Mouse (Mus musculus) retina, postnatal 7 days (tissue): ENCODE measurements around the gene Sgk1.
"Not testable (repeated sequence)": the region's sequence is repeated elsewhere in the genome, so short reads cannot be mapped to it uniquely, and the experiment has no call there.

ENCODE experiments used
- DNase-seq: peaks from one replicate; pipeline ENCODE4 v3.0.0-alpha.2; 2012; ENCODE audit warnings: low read depth, low spot score

Gene Sgk1

DNA sequence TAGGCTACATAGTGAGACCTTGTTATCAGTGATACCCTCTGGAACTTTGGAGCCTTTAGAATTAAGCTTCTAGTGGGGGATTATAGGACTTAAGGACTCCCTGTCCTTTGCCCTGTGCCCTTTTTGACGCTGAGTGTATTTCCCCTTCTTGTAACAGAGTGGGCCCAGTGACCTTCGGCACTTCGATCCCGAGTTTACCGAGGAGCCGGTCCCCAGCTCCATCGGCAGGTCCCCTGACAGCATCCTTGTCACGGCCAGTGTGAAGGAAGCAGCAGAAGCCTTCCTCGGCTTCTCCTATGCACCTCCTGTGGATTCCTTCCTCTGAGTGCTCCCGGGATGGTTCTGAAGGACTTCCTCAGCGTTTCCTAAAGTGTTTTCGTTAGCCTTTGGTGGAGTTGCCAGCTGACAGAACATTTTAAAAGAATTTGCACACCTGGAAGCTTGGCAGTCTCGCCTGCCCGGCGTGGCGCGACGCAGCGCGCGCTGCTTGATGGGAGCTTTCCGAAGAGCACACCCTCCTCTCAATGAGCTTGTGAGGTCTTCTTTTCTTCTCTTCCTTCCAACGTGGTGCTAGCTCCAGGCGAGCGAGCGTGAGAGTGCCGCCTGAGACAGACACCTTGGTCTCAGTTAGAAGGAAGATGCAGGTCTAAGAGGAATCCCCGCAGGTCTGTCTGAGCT lies 116.7 kb downstream of the Sgk1 start:
- DNase-seq: no peak

DNA sequence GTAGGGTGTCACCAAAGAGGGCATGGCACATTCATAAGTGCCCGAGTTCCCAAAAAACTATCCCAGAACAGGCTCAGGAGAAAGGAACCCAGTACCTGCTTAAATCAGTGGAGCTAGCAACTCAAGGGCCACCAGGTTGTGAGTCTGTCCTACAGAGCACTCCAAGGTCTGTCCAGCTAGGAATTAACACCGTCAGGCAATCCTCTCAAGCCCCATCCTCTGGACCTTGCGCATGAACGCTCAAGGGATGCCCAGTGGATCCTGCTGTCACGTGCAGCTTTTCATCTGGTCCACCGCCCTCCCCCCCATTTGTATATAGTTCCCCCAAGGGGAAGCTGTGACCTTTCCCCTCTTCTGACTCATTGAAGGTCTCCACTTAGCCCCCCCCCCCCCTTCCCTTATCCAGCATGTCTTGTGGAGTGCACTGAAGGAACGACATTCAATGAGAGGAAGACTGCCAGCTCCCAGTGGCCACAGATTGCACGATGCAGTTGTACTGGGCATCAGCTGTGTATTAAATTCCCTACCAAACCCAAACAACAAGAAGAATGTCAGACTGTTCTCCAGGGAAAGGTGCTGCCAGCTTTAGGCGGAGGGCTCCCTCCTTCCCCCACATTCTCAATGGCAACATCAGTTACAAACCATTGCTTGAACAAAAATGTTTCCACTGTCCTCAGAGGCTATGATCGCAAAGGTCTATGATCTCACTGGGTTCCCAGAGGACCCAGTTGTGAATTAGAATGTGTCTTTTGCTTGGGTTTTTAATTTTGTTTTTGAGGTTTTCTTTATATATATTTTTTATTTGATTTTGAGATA lies 118.7 kb downstream of the Sgk1 start:
- DNase-seq: no peak

DNA sequence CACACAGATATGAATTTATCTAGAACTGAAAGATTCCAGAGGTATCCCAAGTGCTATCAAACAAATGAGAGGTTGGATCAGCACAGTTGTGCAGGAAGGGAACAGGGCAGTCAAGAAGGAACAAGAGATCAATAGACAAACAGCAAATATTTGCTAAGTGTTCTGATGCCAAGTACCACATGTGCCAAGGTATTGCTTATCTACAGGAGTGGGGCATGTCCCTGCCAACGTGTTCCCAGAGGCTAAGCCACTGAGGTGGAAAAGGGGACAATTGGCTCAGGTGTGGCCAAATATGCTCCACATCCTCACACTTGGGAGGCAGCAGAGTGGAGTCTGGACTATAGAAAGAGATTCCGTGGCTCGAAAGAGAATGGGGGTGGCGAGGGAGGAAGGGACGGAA lies 119.6 kb downstream of the Sgk1 start:
- no peak for DNase-seq

DNA sequence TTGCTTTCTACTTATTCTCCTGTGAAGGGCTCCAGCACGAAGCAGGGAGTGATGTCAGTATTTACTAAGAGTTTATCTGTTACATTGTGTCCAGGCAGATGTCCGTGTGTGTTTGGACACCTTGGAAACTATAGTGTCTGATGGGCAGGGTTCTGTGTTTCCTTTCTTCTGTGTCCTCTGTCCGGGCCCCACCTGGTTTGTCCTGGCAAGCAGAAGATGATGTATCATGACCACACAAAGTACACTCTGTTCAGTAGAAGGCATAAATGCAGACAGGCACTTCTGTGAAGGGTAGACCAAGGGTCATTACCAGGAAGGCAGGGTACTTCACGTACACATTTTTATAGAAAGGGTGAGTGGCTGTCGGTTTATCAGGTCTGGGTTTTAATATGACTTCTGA lies 122.8 kb downstream of the Sgk1 start:
- no peak for DNase-seq

DNA sequence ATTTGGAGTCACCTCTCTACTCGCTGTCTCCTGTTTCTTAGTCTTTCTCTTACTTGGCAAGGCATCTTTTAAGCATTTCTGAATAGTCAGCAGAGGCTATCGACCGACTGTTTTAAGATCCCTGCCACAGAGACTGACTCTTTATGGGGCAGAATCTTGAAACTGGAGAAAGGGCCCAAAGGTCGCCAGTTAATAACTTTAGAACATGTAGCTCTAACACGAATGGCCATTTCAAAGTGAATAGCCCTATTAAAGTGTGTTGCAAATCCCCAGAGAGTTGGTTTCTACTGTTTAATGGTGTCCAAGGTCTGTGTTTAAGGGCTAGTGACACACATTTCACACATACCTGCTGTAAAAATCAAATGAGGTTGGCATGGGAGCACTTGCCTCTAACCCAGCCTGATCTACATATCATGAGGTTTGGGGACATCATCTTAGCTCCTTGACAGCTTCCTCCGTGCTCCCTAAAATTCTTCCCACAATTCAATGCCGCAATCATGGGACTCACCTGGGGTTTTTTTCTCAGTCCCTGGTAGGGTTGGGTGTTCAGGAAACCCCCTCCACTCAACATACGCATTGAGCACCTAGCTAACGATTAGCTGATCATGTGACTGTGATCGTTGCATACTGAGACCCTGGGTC lies 125.3 kb downstream of the Sgk1 start:
- no peak for DNase-seq

DNA sequence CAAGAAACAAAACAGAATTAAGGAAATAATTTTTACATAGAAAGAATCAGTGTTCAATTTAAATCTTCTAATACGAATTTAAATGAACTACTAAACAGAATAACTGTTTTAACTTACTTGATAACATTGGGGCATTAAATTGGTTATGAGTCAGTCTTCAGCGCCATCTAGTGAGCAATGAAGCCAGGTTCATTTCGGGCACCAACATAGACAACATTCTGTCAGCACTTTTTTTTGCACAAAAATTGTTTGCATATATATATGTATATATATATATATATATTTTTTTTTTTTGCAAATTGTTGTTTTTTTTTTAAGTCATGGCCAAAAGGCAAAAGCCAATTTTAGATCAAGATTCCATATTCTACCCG lies 125.8 kb downstream of the Sgk1 start:
- DNase-seq: no peak

DNA sequence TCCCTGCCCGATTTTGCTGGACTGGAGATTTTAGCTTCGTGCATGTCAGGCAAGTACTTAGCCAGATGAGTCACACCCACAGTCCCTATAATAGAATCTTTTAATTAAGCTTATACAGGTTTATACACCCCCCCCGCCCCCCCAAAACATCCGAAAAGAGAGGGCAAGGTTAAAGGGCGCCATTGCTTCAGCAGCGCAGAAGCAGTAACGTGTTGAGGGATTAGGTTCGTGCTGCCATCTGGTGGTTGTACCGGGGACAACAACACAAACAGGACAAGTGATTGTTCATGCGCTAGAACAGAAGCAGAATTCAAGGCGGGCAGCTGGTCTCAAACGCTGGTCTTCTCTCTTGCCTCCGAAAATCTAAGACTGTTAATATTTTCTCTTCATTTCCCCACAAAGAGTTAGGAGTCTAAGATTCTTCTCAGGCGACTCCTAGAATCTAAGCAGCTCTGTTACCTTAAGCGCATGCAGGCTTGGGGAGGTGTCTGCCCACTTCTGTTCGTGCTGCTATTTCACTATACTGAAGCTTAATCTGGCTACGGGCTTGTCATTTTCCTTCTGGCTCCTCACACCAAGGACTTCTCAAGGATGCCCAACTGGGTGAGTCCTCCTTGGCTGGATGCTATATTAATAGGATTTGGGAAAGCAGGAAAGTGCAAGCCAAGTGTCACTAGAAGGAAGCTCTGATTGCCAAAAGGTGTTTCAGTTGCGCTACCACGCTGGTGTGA lies 128.3 kb downstream of the Sgk1 start:
- DNase-seq: peak; percentile 72

DNA sequence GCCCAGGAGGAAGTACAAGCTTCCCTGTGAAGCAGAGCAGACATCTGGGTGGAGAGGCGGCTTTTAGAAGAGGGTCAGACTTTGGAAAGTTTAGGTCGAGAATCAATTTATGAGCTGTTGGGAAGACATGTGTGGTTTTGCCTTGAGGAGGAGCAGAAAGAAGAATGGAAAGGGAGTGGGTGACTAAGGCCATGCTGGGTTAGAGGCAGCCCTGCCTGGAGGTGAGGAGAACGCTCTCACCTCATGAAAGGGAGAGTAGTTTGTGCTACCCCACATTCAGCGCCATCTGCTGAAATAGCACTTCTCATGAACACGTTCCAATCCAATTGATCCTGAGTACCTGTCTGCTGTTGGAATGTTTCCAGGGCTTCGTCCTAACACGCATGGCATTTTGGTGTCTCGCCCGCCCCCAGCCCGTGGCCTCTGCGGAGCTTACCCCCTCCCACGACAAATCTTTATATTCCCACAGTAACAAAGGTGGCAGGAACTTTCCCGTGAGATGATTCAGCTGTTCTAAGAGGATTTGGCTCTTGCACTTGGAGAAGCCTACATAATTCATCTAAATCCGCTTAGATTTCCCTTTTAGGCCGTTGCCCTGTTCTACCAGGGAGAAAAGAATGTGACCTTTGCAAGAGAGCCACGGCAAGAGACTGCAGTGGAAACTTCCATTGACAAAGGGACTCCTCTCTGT lies 135.6 kb downstream of the Sgk1 start:
- peak; percentile 58 for DNase-seq

DNA sequence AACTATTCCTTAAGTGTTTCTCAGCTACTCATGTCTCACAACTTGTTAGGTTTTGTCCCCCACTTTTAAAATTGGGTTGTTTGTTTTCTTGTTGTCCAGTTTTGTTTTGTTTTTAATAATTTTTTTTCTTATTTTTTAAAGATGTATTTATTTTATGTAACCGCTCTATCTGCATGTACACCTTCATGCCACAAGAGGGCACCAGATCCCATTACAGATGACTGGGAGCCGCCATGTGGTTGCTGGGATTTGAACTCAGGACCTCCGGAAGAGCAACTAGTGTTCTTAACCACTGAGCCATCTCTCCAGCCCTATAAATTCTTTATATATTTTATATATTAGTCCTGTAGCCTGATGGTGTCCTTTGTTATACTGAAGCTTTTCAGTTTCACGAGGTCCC lies 136.6 kb downstream of the Sgk1 start:
- DNase-seq: no peak

DNA sequence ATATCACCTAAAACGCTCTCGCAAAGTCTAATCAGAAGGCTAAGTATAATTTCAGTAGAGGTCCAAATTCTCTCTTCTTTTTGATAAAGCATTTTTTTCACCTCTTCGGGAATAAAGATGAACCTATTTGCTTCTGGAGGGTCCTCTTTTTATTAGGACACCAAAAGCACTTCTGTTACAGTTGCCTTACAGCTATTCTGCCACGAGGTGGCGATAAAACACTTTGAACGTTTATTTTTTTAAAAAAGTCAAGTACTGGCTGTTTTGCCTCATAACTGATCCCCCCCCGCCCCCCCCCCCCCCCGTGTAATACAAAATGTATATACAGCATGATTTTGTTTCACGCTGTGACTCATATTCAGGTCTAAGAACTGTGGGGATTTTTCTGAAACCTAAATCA lies 152.3 kb downstream of the Sgk1 start:
- no peak for DNase-seq

DNA sequence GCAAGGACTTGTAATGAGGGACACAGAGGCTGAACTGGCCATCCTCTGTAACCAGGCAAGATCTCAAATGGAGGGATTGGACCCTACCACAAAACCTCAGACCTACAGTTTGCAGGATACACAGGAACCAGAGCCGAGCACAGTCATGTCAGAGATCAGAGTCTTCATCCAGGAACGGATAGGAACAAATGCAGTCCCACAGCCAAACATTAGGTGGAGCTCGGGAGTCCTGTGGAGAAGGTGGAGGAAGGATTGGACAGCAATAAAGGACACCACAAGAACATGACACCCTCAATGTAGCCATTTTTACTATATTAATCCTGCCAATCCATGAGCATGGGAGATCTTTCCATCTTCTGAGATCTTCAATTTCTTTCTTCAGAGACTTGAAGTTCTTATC lies 154.3 kb downstream of the Sgk1 start:
- DNase-seq: not testable (repeated sequence)
